Mouse (Mus musculus) mouse embryonic stem cell (cell line): ENCODE measurements around the gene Rps6ka1.
"Not testable (repeated sequence)": the region's sequence is repeated elsewhere in the genome, so short reads cannot be mapped to it uniquely, and the experiment has no call there.

Experiments used
- in situ Hi-C, 2 experiments: fragments of 300-500 bp; cut with MboI; formaldehyde crosslinking; loops; 1 replicate in 1 of 2; 3 replicates in 1 of 2; pipeline ENCODE4 v1.14.3; 2019 to 2020; ENCODE audit warnings: low sequenced_read_pairs in 2 of 2, low pct_unique_long_range_greater_than_20kb in 1 of 2, mixed read lengths in 1 of 2; ENCODE audit not compliant: unreplicated experiment in 1 of 2

The Rps6ka1 gene

GRCm38 (mm10) chr4:133872812-133873300 lies 14.7 kb downstream of the Rps6ka1 start:
- in situ Hi-C loops = no loop called here

GRCm38 (mm10) chr4:133872222-133872811 lies 15.3 kb downstream of the Rps6ka1 start:
- in situ Hi-C loops = no loop called here

- in situ Hi-C loops = no loop called here
Measured at GRCm38 (mm10) chr4:133865231-133865630, 22.4 kb downstream of the Rps6ka1 start.

GRCm38 (mm10) chr4:133864380-133864981 lies 23.1 kb downstream of the Rps6ka1 start:
- in situ Hi-C loops = no loop called here

GRCm38 (mm10) chr4:133863795-133864379 lies 23.7 kb downstream of the Rps6ka1 start:
- in situ Hi-C loops = no loop called here

- in situ Hi-C loops = no loop called here
Measured at GRCm38 (mm10) chr4:133857527-133857926, 30.1 kb downstream of the Rps6ka1 start.

- in situ Hi-C loops = no loop called here
Measured at GRCm38 (mm10) chr4:133854621-133855020, 33.0 kb downstream of the Rps6ka1 start.

- in situ Hi-C loops = no loop called here
Measured at GRCm38 (mm10) chr4:133853630-133854029, 34.0 kb downstream of the Rps6ka1 start.

GRCm38 (mm10) chr4:133846625-133847024 lies 41.0 kb downstream of the Rps6ka1 start:
- in situ Hi-C loops = no loop called here

- in situ Hi-C loops = no loop called here
Measured at GRCm38 (mm10) chr4:133845060-133845459, 42.5 kb downstream of the Rps6ka1 start.

- in situ Hi-C loops = no loop called here
Measured at GRCm38 (mm10) chr4:133844209-133844841, 43.3 kb downstream of the Rps6ka1 start.

GRCm38 (mm10) chr4:133842992-133843737 lies 44.4 kb downstream of the Rps6ka1 start:
- in situ Hi-C loops = no loop called here

- in situ Hi-C loops = not testable (repeated sequence)
Measured at GRCm38 (mm10) chr4:133841756-133842483, 45.7 kb downstream of the Rps6ka1 start.

- in situ Hi-C loops = no loop called here
Measured at GRCm38 (mm10) chr4:133841035-133841434, 46.6 kb downstream of the Rps6ka1 start.

GRCm38 (mm10) chr4:133840501-133840900 lies 47.1 kb downstream of the Rps6ka1 start:
- in situ Hi-C loops = no loop called here

- in situ Hi-C loops = loop anchor here in 1 of 2 experiments (10.0 kb wide), 1 partner anchor 195 kb away; no protein-coding TSS in a partner anchor
Measured at GRCm38 (mm10) chr4:133839385-133839826, 48.2 kb downstream of the Rps6ka1 start.

- in situ Hi-C loops = loop anchor here in 1 of 2 experiments (10.0 kb wide), 1 partner anchor 192 kb away; no protein-coding TSS in a partner anchor
Measured at GRCm38 (mm10) chr4:133836575-133836974, 51.0 kb downstream of the Rps6ka1 start.

GRCm38 (mm10) chr4:133835211-133835610 lies 52.4 kb downstream of the Rps6ka1 start:
- in situ Hi-C loops = loop anchor here in 1 of 2 experiments (10.0 kb wide), 1 partner anchor 190 kb away; no protein-coding TSS in a partner anchor
